Mouse (Mus musculus) embryonic fibroblast, embryonic 13.5 days (primary cell): Measurements from ENCODE around the gene Ugdh. TPM values are rescaled to one million over a fixed set of nuclear protein-coding genes. Genes with fewer than 3 reads are reported as not detected.
A peak's percentile ranks its signal among the peaks of the same experiment; 100 is the strongest.

ENCODE experiments used
- H3K27ac ChIP-seq: 2 replicates; pipeline ENCODE4 v1.5.1; 2012; ENCODE audit warnings: low read length, control low read depth, inconsistent platforms; ENCODE audit not compliant: insufficient read depth
- H3K4me1 ChIP-seq: 2 replicates; pipeline ENCODE4 v1.6.1; 2011; ENCODE audit warnings: low read length; ENCODE audit not compliant: control insufficient read depth, insufficient read depth
- H3K4me3 ChIP-seq: 2 replicates; pipeline ENCODE4 v1.5.1; 2011; ENCODE audit warnings: mild to moderate bottlenecking, control low read depth, low read length; ENCODE audit not compliant: insufficient read depth
- CTCF ChIP-seq: IDR thresholded peaks from 2 replicates; pipeline ENCODE4 v1.5.1; 2011; ENCODE audit warnings: mild to moderate bottlenecking, control low read depth, low read length, moderate library complexity, borderline replicate concordance; ENCODE audit not compliant: insufficient read depth
- POLR2A ChIP-seq: IDR thresholded peaks from 2 replicates; pipeline ENCODE4 v1.6.1; 2011; ENCODE audit warnings: low read depth, mild to moderate bottlenecking, control low read depth, low read length, moderate library complexity
- polyA plus RNA-seq: library from polyadenylated mRNA; stranded (reverse); fragments of >200 nt; gene quantifications from 2 replicates; pipeline ENCODE4 v1.2.4, GENCODE M21; 2011; ENCODE audit warnings: low read depth; ENCODE audit not compliant: missing spikeins, insufficient read length

Gene Ugdh
- polyA plus RNA-seq, 1 experiment, result 127 TPM

DNA sequence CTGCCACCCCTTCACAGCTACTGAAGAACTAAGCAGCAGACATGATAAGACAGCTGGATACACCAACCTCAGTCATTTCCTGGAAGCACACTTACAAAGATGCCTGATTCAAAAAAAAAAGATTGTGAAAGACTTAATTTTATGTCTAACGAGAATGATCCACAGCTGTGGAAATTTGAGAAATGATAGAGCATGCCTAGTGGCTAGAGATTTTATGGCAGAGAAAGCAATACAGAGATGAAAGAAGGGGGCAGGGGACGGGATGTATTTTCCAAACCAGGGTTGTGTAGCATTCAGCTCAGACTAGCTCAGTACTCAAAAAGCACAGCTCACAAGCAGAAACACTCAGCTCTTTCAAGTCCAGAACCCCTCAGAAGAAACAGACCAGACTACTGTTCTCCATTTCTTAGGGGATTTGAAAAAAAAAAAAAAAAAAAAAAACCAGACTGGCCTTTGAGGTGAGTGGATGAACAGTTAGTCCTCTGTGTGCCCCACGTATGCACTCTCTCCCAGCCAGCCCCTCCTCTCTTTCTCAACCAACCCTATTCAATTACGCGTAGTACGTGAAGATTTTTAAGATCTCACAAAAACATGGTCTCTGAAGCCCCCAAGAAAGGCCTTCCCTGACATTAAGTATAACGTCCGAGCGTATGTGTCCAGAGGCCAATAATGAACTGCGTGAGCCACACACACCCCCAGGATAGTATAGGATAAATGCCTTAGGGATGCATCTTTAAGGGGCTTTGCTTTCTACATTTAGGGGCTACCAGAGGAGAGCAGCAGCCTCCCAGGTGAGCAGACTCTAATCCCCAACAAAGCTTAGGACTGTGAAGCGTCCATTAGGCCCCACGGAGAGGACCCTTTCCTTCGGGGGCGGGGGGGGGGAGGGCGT is 1.0 kb downstream of the Ugdh start:
- TF ChIP-seq POLR2A (no peak), CTCF (no peak)
- Histone ChIP-seq H3K27ac (peak overlapping the region; percentile 69; the same call in 1 of the 2 replicates), H3K4me3 (peak overlapping the region; percentile 86), H3K4me1 (peaks cover 14% of the 10 kb centered on the region)

DNA sequence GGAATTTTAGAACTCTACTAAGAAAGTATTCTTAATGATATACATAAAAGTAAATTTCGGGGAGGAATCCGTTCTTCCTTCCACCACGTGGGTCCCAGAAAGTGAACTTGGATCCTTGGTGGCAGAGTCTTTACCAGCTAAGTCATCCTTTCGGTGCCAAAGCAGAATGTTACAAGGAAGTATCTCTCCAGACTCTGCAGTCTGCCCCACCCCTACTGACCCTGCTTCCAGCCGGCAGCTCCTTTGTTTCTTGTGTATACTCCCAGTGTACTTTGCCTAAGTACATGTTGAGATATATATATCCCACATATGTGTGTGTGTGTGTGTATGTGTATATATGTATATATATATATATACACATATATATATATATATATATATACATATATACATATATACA is 6.3 kb downstream of the Ugdh start:
- Histone ChIP-seq H3K27ac (no peak overlapping the region), H3K4me1 (no peaks in the 10 kb centered on the region; the same call in 1 of the 2 replicates), H3K4me3 (no peak overlapping the region)
- TF ChIP-seq POLR2A (no peak), CTCF (no peak)

DNA sequence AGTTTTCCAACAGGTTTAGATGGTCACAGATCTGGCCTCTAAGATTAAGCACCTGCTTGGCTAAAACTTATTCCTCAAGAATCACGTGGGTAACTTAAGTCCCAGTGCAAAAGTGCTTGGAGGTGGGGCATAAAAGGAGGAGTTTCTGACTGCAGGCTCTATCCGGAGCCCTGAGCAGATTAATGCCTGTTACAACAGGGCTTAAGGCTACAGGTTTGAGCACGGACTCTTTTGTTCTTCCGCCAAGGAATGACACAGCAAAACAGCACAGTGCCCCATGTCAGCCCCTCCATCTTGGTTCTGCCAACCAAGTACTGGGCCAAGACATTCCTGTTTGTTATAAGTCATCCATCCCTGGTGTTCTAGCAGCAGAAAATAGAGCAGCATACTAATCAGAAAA is 7.4 kb downstream of the Ugdh start:
- no peak overlapping the region for H3K27ac ChIP-seq
- H3K4me3 ChIP-seq, result no peak overlapping the region
- H3K4me1 ChIP-seq, result no peaks in the 10 kb centered on the region; the same call in 1 of the 2 replicates
- TF ChIP-seq CTCF, result no peak
- no peak for TF ChIP-seq POLR2A

DNA sequence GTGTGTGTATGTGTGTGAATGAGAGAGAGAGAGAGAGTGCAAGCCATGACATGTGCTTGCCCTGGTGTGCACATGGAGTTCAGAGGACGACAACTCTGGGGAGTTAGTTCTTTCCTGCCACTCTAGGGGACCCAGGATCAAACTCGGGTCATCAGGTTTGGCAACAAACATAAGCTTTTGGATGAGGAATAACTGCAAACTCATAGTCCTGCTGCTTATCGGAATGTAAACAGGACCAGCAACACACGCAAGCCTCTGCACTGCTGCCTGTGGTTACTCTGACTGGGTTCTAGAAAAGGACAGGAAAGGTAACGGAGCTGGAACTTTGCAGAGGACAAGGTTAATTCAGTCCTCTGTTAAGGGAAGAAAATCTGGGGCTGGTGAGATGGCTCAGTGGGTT is 10.5 kb downstream of the Ugdh start:
- Histone ChIP-seq H3K4me1 (no peaks in the 10 kb centered on the region; the same call in 1 of the 2 replicates), H3K4me3 (no peak overlapping the region), H3K27ac (no peak overlapping the region)
- TF ChIP-seq POLR2A (no peak), CTCF (no peak)

DNA sequence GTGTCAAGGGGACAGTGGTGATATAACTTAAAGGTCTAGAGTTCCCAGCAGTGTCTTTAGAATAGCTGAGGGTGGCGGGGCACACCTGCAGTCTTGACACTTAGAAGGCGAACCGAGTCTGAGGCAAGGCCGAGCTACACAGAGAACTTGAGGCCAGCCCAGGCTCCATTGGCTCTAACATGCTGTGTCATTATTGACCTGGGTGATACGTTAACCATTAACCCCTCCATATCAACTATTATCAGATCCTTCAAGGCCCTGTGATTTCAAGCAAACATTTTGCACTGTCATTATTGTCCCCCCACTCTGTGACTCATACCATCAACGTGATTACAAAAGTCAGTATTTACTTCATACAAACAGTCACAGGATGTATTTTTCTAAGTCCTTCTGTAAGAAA is 11.5 kb downstream of the Ugdh start:
- no peak overlapping the region for H3K4me3 ChIP-seq

DNA sequence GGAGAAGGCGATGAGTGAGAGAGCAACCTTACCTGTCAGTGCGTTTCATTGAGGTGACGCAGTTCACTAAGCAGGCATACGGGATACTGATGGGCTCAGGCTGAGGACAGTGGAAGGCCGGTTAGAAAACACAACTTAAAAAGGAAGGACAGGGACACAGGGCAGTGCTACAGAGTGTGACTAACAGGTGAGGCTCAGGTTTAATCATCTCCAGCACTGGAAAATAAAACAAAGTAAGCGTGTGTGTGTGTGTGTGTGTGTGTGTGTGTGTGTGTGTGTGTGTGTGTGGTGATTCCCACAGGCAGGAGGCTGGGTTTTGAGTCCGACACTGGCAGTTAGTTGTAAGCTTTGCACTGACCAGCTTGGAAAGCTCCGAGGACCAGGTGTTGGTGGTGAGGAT is 12.9 kb downstream of the Ugdh start:
- Histone ChIP-seq H3K4me1 (no peaks in the 10 kb centered on the region), H3K27ac (no peak overlapping the region), H3K4me3 (no peak overlapping the region)
- TF ChIP-seq POLR2A (no peak), CTCF (no peak)

More for the DNA sequence above, 11.5 kb downstream of the Ugdh start:
- TF ChIP-seq POLR2A (no peak), CTCF (no peak)
- Histone ChIP-seq H3K4me1 (no peaks in the 10 kb centered on the region; the same call in 1 of the 2 replicates), H3K27ac (no peak overlapping the region)

DNA sequence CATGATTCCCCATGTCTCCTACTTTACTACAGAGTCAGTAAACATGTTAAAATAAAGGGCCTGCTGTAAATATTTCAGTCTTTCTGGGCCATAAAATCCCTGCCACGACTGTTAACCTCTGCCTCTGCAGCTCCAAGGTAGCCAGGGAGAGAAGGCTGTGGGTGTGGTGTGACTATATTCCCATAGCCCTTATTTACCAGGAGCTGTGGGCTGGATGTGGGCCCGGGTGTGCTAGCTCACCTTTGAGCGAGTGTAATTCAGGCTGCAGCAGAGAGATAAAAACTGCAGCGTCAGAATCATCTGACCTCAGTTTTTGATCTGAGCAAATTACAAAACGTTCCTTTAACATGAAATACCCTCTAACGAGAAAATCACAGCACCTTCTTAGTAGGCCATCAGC is 14.9 kb downstream of the Ugdh start:
- Histone ChIP-seq H3K4me1 (no peaks in the 10 kb centered on the region), H3K4me3 (no peak overlapping the region), H3K27ac (no peak overlapping the region)
- TF ChIP-seq POLR2A, result no peak
- no peak for TF ChIP-seq CTCF

DNA sequence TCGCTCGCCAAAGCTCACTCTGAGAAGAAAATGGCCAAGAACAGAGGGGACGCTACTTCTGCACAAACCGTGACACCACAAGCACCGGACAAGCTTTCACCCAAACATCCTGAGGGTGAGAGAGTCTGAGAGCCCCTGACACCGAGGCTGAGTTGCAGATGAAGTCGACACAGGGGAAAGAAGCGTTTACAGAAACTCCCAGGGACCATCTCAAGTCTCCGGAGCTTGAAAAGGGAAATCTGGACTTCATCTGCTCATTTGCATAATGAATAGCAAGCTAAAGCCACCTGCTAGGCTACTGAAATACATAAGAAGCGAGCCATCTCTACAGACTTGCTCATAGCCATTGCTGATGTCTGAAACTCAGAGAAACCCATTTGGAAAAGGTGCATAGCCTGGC is 16.6 kb downstream of the Ugdh start:
- Histone ChIP-seq H3K4me1 (no peaks in the 10 kb centered on the region), H3K27ac (no peak overlapping the region), H3K4me3 (no peak overlapping the region)
- TF ChIP-seq CTCF (no peak), POLR2A (no peak)

DNA sequence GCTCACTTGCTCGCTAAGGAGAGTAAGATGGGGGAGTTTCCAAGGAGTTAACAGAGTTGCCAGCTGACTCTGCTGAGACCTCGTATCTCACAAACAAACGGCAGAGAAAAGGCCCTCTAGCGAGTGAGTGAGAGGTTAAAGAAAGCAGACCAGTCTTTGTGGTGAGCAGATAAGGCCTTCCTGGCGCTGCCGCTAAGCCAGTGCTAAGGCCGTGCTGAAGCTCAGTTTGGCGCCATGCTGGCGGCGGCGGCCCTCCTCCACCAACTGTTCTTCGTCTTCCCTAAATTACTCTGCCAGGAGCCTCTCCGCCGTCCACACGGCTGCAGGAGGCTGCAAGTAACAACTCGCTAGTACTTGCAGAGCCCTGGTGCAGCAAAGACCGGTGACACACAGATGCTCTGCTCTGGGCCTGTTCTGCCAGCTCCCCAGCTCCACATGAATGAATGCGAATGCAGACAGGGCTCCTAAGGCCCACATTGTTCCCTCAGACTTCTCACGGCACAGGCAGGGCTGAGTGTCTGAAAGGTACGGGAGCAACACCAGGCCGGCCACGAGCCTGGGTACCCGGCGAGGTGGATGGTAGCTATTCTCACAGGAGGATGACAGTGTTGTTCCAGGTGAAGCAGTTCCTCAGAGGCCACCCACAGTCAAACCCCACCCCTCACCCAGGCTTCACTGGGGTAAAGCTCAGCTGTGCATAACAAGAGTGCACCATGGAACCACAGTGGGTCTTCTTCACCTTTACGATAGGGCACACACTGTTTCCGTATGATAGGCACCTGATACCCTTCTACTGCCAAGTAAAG is 19.9 kb downstream of the Ugdh start:
- H3K27ac ChIP-seq, result no peak overlapping the region
- H3K4me1 ChIP-seq, result no peaks in the 10 kb centered on the region
- TF ChIP-seq CTCF (no peak), POLR2A (no peak)
- no peak overlapping the region for H3K4me3 ChIP-seq

DNA sequence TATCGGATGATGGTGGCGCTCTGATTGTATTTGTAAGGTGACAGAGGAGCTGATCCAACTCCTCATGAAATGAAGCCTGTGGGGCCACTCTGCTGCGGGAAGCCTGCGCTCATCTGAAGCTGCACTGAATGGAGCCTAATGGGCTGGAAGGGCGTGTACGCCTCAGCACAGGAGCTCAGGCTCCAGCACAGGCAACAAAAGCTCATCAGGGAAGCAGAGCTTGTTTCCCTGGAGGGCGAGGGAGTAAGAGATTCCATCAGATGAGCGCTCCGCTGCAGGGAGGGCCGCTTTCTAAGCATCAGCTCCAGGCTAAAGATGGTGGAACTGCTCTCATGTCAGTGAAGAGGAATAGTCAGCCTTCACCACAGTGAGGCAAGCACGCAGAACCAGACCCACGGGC is 27.8 kb downstream of the Ugdh start:
- Histone ChIP-seq H3K27ac (no peak overlapping the region), H3K4me3 (no peak overlapping the region), H3K4me1 (no peaks in the 10 kb centered on the region)
- no peak for TF ChIP-seq CTCF
- TF ChIP-seq POLR2A, result no peak
